Mouse (Mus musculus): ENCODE data around the gene Actl10. TPM values are rescaled to one million over a fixed set of nuclear protein-coding genes. Genes with fewer than 3 reads are reported as not detected.
A peak's percentile ranks its signal among the peaks of the same experiment; 100 is the strongest.

The Actl10 gene
- polyA plus RNA-seq, 1 experiment = not detected

DNA sequence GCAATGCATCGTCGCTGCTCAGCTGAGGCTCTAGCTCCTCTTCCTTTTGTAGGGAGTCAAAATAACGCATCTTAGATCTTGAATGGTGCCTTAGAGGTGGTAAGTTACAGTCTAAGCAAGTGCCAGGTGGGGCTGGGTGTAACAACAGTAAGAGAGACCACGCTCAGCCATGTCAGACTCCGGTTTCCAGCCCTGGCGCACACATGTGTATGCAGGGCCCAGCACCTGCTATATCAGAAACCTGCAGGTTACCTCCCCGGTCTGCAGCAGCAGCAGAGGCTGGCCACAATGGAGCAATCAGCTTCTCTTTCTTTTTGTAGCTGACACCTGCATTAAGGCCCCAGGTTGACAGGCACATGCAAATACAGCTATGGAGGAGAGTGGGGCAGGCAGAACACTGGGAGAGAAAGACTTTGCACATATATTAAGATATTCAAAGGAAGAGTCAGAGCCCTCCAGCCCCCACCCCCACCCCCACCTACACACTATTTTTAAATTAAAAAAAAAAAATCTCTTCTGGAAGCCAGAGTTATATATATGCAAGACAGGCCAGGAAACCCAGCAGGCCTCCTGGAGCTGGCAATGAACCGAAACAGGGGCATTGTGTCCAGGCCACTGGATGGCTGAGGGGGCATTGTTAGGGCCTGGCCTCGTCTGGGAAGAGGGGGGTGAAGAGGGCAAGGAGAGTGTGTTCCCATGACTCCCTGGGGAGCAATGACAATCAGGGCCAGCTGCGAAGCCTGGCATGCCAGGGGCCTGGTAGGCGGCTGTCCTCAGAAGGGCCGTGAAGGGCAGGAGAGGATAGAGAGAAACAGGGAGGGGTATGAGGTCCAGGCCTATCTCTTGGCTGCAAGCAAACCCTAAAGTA lies 25.5 kb downstream of the Actl10 start:
- Histone ChIP-seq H3K27ac (ENCODE audit: control insufficient read depth, insufficient read depth, low read depth, low read length, poor library complexity) (no peak overlapping the region), H3K4me3 (replicated peaks; ENCODE audit: control insufficient read depth, low read depth, low read length) (no peak overlapping the region), H3K4me1 (ENCODE audit: control insufficient read depth, insufficient read depth, low read length) (peaks cover 2% of the 10 kb centered on the region)
- no peak for TF ChIP-seq CTCF (IDR thresholded peaks at IDR 0.05; ENCODE audit: control insufficient read depth, insufficient read depth, low read length)
- TF ChIP-seq POLR2A (IDR thresholded peaks at IDR 0.05; ENCODE audit: borderline replicate concordance, control insufficient read depth, low read depth, low read length) = no peak
- WGBS = 80% methylated on average over 12 of the region's 12 CpGs

DNA sequence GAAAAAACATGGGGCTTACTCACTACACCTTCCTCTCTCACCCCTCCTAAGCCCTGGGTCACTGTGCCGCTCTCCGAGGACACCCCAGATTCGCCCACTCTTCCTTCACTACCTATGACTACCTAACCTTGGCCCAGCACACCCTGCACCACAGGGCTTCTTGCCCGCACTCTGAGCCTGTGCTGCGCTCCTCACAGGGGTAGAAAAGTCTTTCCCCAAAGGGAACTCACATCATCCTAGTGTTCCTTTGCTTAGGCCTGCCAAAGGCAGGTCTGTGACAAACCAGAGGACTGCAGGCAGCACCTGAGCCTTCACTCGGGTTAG lies 26.1 kb downstream of the Actl10 start:
- Histone ChIP-seq H3K4me3 (replicated peaks; ENCODE audit: control insufficient read depth, low read depth, low read length) (no peak overlapping the region), H3K4me1 (ENCODE audit: control insufficient read depth, insufficient read depth, low read length) (peaks cover 2% of the 10 kb centered on the region), H3K27ac (ENCODE audit: control insufficient read depth, insufficient read depth, low read depth, low read length, poor library complexity) (no peak overlapping the region)
- 92% methylated on average over 6 of the region's 6 CpGs for WGBS
- TF ChIP-seq POLR2A (IDR thresholded peaks at IDR 0.05; ENCODE audit: borderline replicate concordance, control insufficient read depth, low read depth, low read length) (no peak), CTCF (IDR thresholded peaks at IDR 0.05; ENCODE audit: control insufficient read depth, insufficient read depth, low read length) (no peak)

DNA sequence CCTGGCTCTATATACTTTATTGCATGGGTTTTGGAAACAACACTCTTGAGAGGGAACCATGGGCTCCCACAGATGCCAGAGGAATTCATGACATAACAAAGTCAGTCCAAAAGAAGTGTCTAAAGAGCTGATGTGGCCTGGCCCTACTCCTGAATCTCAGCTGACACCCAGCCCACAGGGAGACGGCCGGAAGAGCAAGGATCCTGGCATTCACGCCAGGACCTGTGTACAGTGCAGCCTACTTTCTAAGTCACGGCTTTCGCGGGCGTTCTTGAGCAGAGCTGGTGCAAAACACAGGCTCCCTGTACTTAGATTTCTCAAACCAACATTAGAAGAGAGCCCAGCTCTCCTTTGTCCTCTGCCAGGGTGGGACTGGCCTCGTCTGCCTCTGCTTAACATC lies 29.0 kb downstream of the Actl10 start:
- TF ChIP-seq CTCF (IDR thresholded peaks at IDR 0.05; ENCODE audit: control insufficient read depth, insufficient read depth, low read length) = no peak
- no peak for TF ChIP-seq POLR2A (IDR thresholded peaks at IDR 0.05; ENCODE audit: borderline replicate concordance, control insufficient read depth, low read depth, low read length)
- no peak overlapping the region for H3K27ac ChIP-seq (ENCODE audit: control insufficient read depth, insufficient read depth, low read depth, low read length, poor library complexity)
- no peak overlapping the region for H3K4me3 ChIP-seq (replicated peaks; ENCODE audit: control insufficient read depth, low read depth, low read length)
- 90% methylated on average over 8 of the region's 8 CpGs for WGBS
- H3K4me1 ChIP-seq (ENCODE audit: control insufficient read depth, insufficient read depth, low read length) = no peaks in the 10 kb centered on the region

DNA sequence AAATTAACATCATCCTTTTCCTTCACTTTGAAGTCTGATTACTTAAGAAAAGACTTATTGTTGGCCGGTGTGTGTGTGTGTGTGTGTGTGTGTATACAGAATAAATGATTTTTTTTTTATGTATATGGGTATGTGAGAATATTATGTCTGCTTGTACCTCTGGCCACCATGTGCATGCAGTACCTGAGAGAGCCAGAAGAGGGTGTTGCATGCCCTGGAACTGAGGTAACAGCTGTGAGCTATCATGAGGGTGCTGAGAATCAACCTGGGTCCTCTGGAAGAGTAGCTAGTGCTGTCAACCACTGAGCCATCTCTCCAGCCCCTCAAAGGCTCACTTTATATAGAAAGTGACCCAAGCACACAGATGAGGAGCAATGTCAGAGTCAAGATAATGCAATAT lies 29.8 kb downstream of the Actl10 start:
- Histone ChIP-seq H3K27ac (ENCODE audit: control insufficient read depth, insufficient read depth, low read depth, low read length, poor library complexity) (no peak overlapping the region), H3K4me3 (replicated peaks; ENCODE audit: control insufficient read depth, low read depth, low read length) (no peak overlapping the region), H3K4me1 (ENCODE audit: control insufficient read depth, insufficient read depth, low read length) (no peaks in the 10 kb centered on the region)
- no peak for TF ChIP-seq POLR2A (IDR thresholded peaks at IDR 0.05; ENCODE audit: borderline replicate concordance, control insufficient read depth, low read depth, low read length)
- TF ChIP-seq CTCF (IDR thresholded peaks at IDR 0.05; ENCODE audit: control insufficient read depth, insufficient read depth, low read length) = 0 out of 2 replicates have a peak, but pooled peaks have one; percentile 17
- WGBS = 91% methylated on average over 1 of the region's 1 CpGs

DNA sequence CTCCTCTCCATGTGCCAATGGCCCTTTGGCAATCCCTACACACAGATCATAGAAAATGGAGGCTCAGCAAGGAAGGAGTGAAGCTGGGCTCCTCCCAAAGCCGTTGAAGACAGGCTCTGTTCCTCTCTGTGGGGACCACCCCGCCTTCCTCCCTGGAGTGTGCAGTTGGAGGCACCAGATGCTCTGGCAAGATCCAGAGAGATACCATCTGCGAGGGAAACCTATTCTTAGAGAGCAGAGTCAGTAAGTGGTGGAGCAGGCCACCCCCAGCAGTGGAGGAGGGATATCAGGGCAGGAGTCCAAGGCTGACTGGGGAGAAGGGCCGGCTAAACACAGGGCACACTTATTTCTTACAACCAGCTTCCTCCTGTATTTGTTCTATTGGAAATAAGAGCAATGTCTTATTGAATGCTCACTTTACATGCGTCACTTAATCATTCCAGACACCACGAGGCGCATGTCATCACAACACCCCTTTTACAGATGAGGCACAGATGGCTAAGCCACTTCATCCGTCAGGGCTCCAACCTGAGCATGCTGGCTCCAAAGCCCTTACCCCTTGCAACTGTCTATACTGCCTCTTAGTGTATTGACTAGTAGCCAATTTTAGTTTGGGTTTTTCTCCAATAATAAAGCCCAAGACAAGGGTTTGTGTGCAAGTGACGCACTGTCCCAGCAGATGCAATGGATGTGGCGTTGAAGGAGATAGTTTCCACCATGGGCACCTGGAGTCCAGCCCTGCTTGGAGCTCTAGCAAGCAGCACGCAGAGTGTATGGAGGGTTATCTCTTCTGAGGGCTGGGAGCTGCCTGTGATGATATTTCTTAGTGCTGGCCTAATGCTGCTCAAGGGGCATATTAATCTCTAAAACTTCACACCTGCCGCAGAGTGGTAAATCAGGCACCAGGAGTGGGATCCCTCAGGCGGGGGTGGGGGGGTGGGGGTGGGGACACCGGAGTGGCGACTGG lies 32.6 kb downstream of the Actl10 start:
- no peak overlapping the region for H3K4me3 ChIP-seq (replicated peaks; ENCODE audit: control insufficient read depth, low read depth, low read length)
- 57% methylated on average over 15 of the region's 15 CpGs for WGBS
- TF ChIP-seq POLR2A (IDR thresholded peaks at IDR 0.05; ENCODE audit: borderline replicate concordance, control insufficient read depth, low read depth, low read length) = no peak
- TF ChIP-seq CTCF (IDR thresholded peaks at IDR 0.05; ENCODE audit: control insufficient read depth, insufficient read depth, low read length) = no peak
- no peak overlapping the region for H3K27ac ChIP-seq (ENCODE audit: control insufficient read depth, insufficient read depth, low read depth, low read length, poor library complexity)
- no peaks in the 10 kb centered on the region for H3K4me1 ChIP-seq (ENCODE audit: control insufficient read depth, insufficient read depth, low read length)

DNA sequence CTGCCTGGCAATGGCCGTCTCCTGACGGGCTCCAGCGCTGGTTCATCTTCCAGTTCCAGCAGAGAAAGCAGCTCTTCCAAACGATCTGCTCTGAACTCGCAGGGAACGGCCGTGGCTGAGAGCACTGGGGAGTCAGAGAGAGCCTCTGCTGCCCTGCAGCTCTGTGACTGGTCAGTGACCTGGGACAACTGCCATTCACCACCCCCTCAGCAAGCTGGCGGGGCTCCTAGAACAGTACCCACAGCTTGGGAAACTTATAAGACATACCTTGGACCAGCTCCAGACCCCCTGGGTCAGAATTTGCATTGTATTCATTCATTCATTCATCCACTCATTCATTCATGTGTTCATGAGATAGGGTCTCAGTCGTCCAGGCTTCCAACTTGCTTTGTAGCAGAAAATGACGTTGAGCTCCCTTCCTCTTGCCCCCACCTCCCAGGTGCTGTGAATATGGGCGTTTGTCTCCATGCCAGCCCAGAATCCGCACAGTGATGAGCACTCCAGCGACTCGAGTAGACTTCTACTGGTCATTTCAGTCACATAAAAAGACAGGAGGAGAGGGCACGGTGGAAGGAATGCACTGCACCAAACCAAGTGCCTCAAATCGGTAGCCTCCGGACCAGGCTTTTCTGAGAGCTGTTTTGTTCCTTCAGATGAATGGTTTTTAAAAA lies 33.5 kb downstream of the Actl10 start:
- 76% methylated on average over 17 of the region's 17 CpGs for WGBS
- Histone ChIP-seq H3K4me3 (replicated peaks; ENCODE audit: control insufficient read depth, low read depth, low read length) (no peak overlapping the region), H3K27ac (ENCODE audit: control insufficient read depth, insufficient read depth, low read depth, low read length, poor library complexity) (no peak overlapping the region), H3K4me1 (ENCODE audit: control insufficient read depth, insufficient read depth, low read length) (no peaks in the 10 kb centered on the region)
- no peak for TF ChIP-seq CTCF (IDR thresholded peaks at IDR 0.05; ENCODE audit: control insufficient read depth, insufficient read depth, low read length)
- no peak for TF ChIP-seq POLR2A (IDR thresholded peaks at IDR 0.05; ENCODE audit: borderline replicate concordance, control insufficient read depth, low read depth, low read length)

DNA sequence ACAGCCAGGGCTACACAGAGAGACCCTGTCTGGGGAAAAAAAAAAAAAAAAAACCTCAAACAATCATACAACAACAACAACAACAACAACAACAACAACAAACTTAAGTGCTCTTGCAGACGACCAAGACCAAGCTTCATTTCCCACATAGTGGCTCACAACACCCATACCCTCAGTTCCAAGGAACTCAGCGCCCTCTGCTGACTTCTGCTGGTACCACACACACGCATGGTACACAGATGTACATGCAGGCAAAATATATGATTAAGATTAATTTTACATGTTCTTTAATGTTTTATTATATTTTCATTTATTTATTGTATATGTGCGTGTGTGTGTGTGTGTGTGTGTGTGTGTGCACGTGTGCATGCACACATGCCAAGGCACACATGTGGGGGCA lies 34.8 kb downstream of the Actl10 start:
- WGBS = 81% methylated on average over 5 of the region's 5 CpGs
- Histone ChIP-seq H3K4me1 (ENCODE audit: control insufficient read depth, insufficient read depth, low read length) (no peaks in the 10 kb centered on the region), H3K4me3 (replicated peaks; ENCODE audit: control insufficient read depth, low read depth, low read length) (no peak overlapping the region), H3K27ac (ENCODE audit: control insufficient read depth, insufficient read depth, low read depth, low read length, poor library complexity) (no peak overlapping the region)
- no peak for TF ChIP-seq POLR2A (IDR thresholded peaks at IDR 0.05; ENCODE audit: borderline replicate concordance, control insufficient read depth, low read depth, low read length)
- TF ChIP-seq CTCF (IDR thresholded peaks at IDR 0.05; ENCODE audit: control insufficient read depth, insufficient read depth, low read length) = peak; percentile 77

DNA sequence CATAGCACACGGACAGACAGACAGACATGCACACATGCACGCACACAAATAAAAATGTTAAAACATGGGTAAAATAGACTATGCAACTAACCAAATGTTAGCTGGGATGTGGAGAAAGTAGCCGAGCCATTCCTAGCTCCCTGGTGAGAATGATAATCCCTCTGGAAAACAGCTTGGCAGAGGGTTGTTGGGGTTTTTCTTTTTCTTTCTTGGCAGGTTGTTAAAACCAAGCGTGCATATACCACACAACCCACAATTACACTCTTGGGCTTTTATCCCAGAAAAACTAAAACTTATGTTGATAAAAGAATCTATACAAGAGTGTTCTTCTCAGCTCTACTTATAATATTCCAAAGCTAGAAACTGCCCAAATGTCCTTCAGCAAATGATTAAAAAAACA lies 37.5 kb downstream of the Actl10 start:
- TF ChIP-seq CTCF (IDR thresholded peaks at IDR 0.05; ENCODE audit: control insufficient read depth, insufficient read depth, low read length) (no peak), POLR2A (IDR thresholded peaks at IDR 0.05; ENCODE audit: borderline replicate concordance, control insufficient read depth, low read depth, low read length) (no peak)
- Histone ChIP-seq H3K4me1 (ENCODE audit: control insufficient read depth, insufficient read depth, low read length) (no peaks in the 10 kb centered on the region), H3K4me3 (replicated peaks; ENCODE audit: control insufficient read depth, low read depth, low read length) (no peak overlapping the region), H3K27ac (ENCODE audit: control insufficient read depth, insufficient read depth, low read depth, low read length, poor library complexity) (no peak overlapping the region)
- WGBS = 88% methylated on average over 4 of the region's 4 CpGs
